Comparison of ENCODE assay signal across 8 mouse cellular contexts in the genomic region with DNA sequence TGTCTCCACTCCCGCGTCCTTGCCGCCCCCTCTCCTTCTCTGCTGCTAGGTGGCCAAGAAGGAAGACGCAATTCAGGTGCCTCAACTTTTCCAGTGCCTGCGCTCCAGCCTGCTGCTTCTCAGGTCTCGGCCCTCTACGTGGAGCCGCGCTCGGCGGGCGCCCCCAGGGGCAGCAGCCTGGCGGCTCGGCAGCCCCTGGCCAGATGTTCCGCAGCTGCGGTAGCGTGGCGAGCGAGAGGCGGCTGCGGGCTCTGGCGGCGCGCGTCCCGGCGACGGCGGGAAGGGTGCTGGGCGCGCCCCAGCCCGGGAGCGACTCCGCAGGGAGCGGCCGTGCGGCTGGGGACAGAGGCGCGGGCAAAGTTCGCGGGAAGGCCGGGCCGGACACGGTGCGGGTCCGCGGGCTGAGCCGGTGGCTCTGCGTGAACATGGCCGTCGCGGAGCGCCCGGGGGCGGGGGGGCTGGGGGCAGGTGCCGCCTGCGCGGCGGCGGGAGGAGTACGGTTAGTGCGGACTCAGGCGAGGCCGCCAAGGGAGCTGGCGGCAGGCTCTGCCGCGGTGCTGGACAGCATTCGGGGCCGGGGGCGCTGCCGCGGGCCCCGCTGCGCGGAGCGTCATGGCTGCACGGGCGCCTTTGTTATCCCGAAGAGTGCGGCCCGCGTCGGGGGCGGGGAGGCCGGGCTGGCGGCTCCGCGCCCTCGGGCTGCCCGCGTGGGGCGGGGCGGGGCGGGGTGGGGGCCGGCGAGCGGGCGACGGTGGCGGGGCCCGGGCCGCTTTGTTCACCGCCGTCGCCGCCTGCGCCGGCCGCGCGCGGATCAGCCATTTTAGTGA. TPM values are rescaled to one million over a fixed set of nuclear protein-coding genes. Genes with fewer than 3 reads are reported as not detected.
DNase-seq lines count a peak whose midpoint lies in the region; ATAC-seq and TF ChIP-seq lines count a peak whose summit lies in the region.

No protein-coding gene starts in this region.

- peak overlapping the region; percentile 92 for H3K9ac ChIP-seq in hindbrain, embryonic 13.5 days
- H3K9ac ChIP-seq in neural tube, embryonic 13.5 days: peak overlapping the region; percentile 92

- peak; percentile 6 to 27 for DNase-seq in layer of hippocampus, postnatal 10 days (ENCODE audit: low spot score in 2 of 2)
- no peak for DNase-seq in layer of hippocampus, postnatal 25 days (ENCODE audit: extremely low spot score in 1 of 2, low spot score in 1 of 2)
- peak; percentile 64 for DNase-seq in adrenal gland, adult 2 months
- peak; percentile 72 for DNase-seq in liver
- DNase-seq in urinary bladder, postnatal 14 days (ENCODE audit: low spot score): peak; percentile 16

- H3K4me2 ChIP-seq in hindbrain, embryonic 13.5 days: peak overlapping the region; percentile 65
- peak overlapping the region; percentile 65 for H3K4me2 ChIP-seq in neural tube, embryonic 13.5 days

- H3K27me3 ChIP-seq in hindbrain, embryonic 13.5 days: no peaks in the 10 kb centered on the region
- H3K27me3 ChIP-seq in neural tube, embryonic 13.5 days: no peaks in the 10 kb centered on the region

- 15% methylated on average over 16 of the region's 112 CpGs for WGBS in hindbrain, embryonic 13.5 days
- 9% methylated on average over 46 of the region's 112 CpGs for WGBS in neural tube, embryonic 13.5 days

- no peak for TF ChIP-seq CTCF in embryonic fibroblast, embryonic 13.5 days (IDR thresholded peaks at IDR 0.05; ENCODE audit: borderline replicate concordance, insufficient read depth, low read length)

- no peak overlapping the region for H3K27ac ChIP-seq in embryonic fibroblast, embryonic 13.5 days (ENCODE audit: insufficient read depth, low read length)
- H3K27ac ChIP-seq in hindbrain, embryonic 13.5 days: peak overlapping the region; percentile 97
- H3K27ac ChIP-seq in neural tube, embryonic 13.5 days (replicated peaks): peak overlapping the region; percentile 97

- H3K36me3 ChIP-seq in hindbrain, embryonic 13.5 days: peaks cover 7% of the 10 kb centered on the region
- H3K36me3 ChIP-seq in neural tube, embryonic 13.5 days: peaks cover 18% of the 10 kb centered on the region

- H3K4me1 ChIP-seq in embryonic fibroblast, embryonic 13.5 days (ENCODE audit: control insufficient read depth, insufficient read depth, low read length): no peaks in the 10 kb centered on the region; the same call in 1 of the 2 replicates
- peaks cover 15% of the 10 kb centered on the region for H3K4me1 ChIP-seq in hindbrain, embryonic 13.5 days (replicated peaks)
- H3K4me1 ChIP-seq in neural tube, embryonic 13.5 days (replicated peaks): peaks cover 16% of the 10 kb centered on the region; the same call in 1 of the 2 replicates

- peak overlapping the region; percentile 83 for H3K4me3 ChIP-seq in embryonic fibroblast, embryonic 13.5 days (ENCODE audit: insufficient read depth, low read length)
- peak overlapping the region; percentile 67 for H3K4me3 ChIP-seq in hindbrain, embryonic 13.5 days
- H3K4me3 ChIP-seq in neural tube, embryonic 13.5 days: peak overlapping the region; percentile 65

- no peak for TF ChIP-seq POLR2A in embryonic fibroblast, embryonic 13.5 days (IDR thresholded peaks at IDR 0.05; ENCODE audit: low read depth, low read length)

- no peaks in the 10 kb centered on the region for H3K9me3 ChIP-seq in hindbrain, embryonic 13.5 days
- no peaks in the 10 kb centered on the region for H3K9me3 ChIP-seq in neural tube, embryonic 13.5 days

- ATAC-seq in hindbrain, embryonic 13.5 days (ENCODE audit: low FRiP score): peak; percentile 64
- peak; percentile 74 for ATAC-seq in neural tube, embryonic 13.5 days (ENCODE audit: low read depth)

RNA-seq across cellular contexts. Expression of gene Hmgb3, which starts 0.6 kb away (rescaled TPM):
- 10 to 100 TPM; 67.6 to 79.7 TPM for total RNA-seq in layer of hippocampus, postnatal 10 days (2021)
- 10 to 100 TPM; 17.9 to 20.4 TPM for total RNA-seq in layer of hippocampus, postnatal 25 days (2021)
- total RNA-seq in adrenal gland, adult 2 months (2021): 100 to 1,000 TPM; 187 to 204 TPM
- 94.7 and 142 TPM in 2 replicates for polyA plus RNA-seq in adrenal gland, adult 2 months (2012; rRNA removed)
- 32.0 and 57.0 TPM in 2 replicates for polyA plus RNA-seq in embryonic fibroblast, embryonic 13.5 days (2011; ENCODE audit: insufficient read length, low read depth, missing spikeins)
- polyA plus RNA-seq in hindbrain, embryonic 13.5 days (2015; fragmentation: Nextera tagmentation; extraction: Ambion mirVana): 588 and 609 TPM in 2 replicates
- 546 and 587 TPM in 2 replicates for polyA plus RNA-seq in neural tube, embryonic 13.5 days (2015; fragmentation: Nextera tagmentation; extraction: Ambion mirVana)

Comparison
In these comparisons a context has a peak if more than half of its experiments do, and no peak if none do; other contexts are left out.
1. DNase-seq: peak in layer of hippocampus, postnatal 10 days (2 of 2), adrenal gland, adult 2 months (single experiment), liver (single experiment) and urinary bladder, postnatal 14 days (single experiment); none in layer of hippocampus, postnatal 25 days (0 of 2).
2. Peak in every context shown above with its lines, with median percentiles within 50 percentile points of each other: H3K4me3 ChIP-seq.